Mouse (Mus musculus): ENCODE results near the gene Prkaca. TPM values are rescaled to one million over a fixed set of nuclear protein-coding genes. Genes with fewer than 3 reads are reported as not detected.
A peak's percentile ranks its signal among the peaks of the same experiment; 100 is the strongest.

The Prkaca gene
- polyA plus RNA-seq (2014; fragmentation: Nextera tagmentation; extraction: Ambion mirVana): 101 and 112 TPM in 2 replicates

GRCm38 (mm10) chr8:83972150-83973120 lies at the start of gene Prkaca:
Gene Prkaca, plus strand, starts transcription at chr8:83972993.
- peak within 1 kb of the TSS; percentile 44; the same call in 1 of the 2 replicates for H3K27ac ChIP-seq (ENCODE audit: low read length)
- H3K9ac ChIP-seq (replicated peaks; ENCODE audit: low read depth, low read length): peak within 1 kb of the TSS; percentile 83
- WGBS: 2% methylated on average over 73 of the region's 94 CpGs
- no peaks in the 10 kb centered on the region for H3K9me3 ChIP-seq (ENCODE audit: control insufficient read depth, low read depth, low read length)
- peaks cover 7% of the 10 kb centered on the region; the same call in 1 of the 2 replicates for H3K36me3 ChIP-seq (ENCODE audit: control insufficient read depth, insufficient read depth, low read length)
- peaks cover 15% of the 10 kb centered on the region; the same call in 1 of the 2 replicates for H3K4me1 ChIP-seq (ENCODE audit: control insufficient read depth, insufficient read depth, low read length)
- no peaks in the 10 kb centered on the region for H3K27me3 ChIP-seq (ENCODE audit: control insufficient read depth, insufficient read depth, low read length)
- ATAC-seq (ENCODE audit: insufficient number of reproducible peaks, insufficient read depth, low FRiP score, low read depth): peak; percentile 100
- H3K4me2 ChIP-seq (replicated peaks; ENCODE audit: low read depth, low read length): peak within 1 kb of the TSS; percentile 98
- peak within 1 kb of the TSS; percentile 90 for H3K4me3 ChIP-seq (ENCODE audit: low read depth, low read length)

GRCm38 (mm10) chr8:83924585-83924984 lies 48.2 kb upstream of the Prkaca start:
- no peak overlapping the region for H3K27ac ChIP-seq (ENCODE audit: low read length)
- no peak overlapping the region for H3K4me3 ChIP-seq (ENCODE audit: low read depth, low read length)
- 72% methylated on average over 5 of the region's 5 CpGs for WGBS
- ATAC-seq (ENCODE audit: insufficient number of reproducible peaks, insufficient read depth, low FRiP score, low read depth): no peak
- H3K9me3 ChIP-seq (ENCODE audit: control insufficient read depth, low read depth, low read length): no peaks in the 10 kb centered on the region
- no peaks in the 10 kb centered on the region for H3K27me3 ChIP-seq (ENCODE audit: control insufficient read depth, insufficient read depth, low read length)
- no peak overlapping the region for H3K9ac ChIP-seq (replicated peaks; ENCODE audit: low read depth, low read length)
- H3K4me2 ChIP-seq (replicated peaks; ENCODE audit: low read depth, low read length): no peak overlapping the region
- H3K4me1 ChIP-seq (ENCODE audit: control insufficient read depth, insufficient read depth, low read length): no peaks in the 10 kb centered on the region
- peaks cover 43% of the 10 kb centered on the region for H3K36me3 ChIP-seq (ENCODE audit: control insufficient read depth, insufficient read depth, low read length)

GRCm38 (mm10) chr8:83926266-83926665 lies 46.5 kb upstream of the Prkaca start:
- no peaks in the 10 kb centered on the region for H3K4me1 ChIP-seq (ENCODE audit: control insufficient read depth, insufficient read depth, low read length)
- no peak overlapping the region for H3K27ac ChIP-seq (ENCODE audit: low read length)
- no peak overlapping the region for H3K4me3 ChIP-seq (ENCODE audit: low read depth, low read length)
- ATAC-seq (ENCODE audit: insufficient number of reproducible peaks, insufficient read depth, low FRiP score, low read depth): no peak
- peaks cover 49% of the 10 kb centered on the region for H3K36me3 ChIP-seq (ENCODE audit: control insufficient read depth, insufficient read depth, low read length)
- no peaks in the 10 kb centered on the region for H3K9me3 ChIP-seq (ENCODE audit: control insufficient read depth, low read depth, low read length)
- no peaks in the 10 kb centered on the region for H3K27me3 ChIP-seq (ENCODE audit: control insufficient read depth, insufficient read depth, low read length)
- no peak overlapping the region for H3K9ac ChIP-seq (replicated peaks; ENCODE audit: low read depth, low read length)
- H3K4me2 ChIP-seq (replicated peaks; ENCODE audit: low read depth, low read length): no peak overlapping the region
- 66% methylated on average over 7 of the region's 7 CpGs for WGBS

DNA sequence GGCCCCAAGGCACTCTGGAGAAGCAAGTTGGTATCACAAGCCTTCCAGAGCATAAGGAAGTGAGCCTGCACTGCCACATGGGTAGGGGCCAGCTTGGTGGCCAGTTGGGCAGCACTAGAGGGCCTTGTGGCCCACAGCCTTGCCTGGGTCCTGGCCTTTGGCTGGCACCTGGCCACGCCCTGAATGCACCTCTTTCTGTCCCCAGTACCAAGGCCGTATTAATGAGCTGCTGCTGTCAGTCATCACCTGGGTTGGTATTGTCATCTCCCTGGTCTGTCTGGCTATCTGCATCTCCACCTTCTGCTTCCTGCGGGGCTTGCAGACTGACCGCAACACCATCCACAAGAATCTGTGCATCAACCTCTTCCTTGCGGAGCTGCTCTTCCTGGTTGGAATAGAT lies 38.6 kb upstream of the Prkaca start:
- Histone ChIP-seq H3K36me3 (ENCODE audit: control insufficient read depth, insufficient read depth, low read length) (peaks cover 79% of the 10 kb centered on the region), H3K27ac (ENCODE audit: low read length) (no peak overlapping the region), H3K4me2 (replicated peaks; ENCODE audit: low read depth, low read length) (no peak overlapping the region), H3K4me1 (ENCODE audit: control insufficient read depth, insufficient read depth, low read length) (no peaks in the 10 kb centered on the region), H3K27me3 (ENCODE audit: control insufficient read depth, insufficient read depth, low read length) (no peaks in the 10 kb centered on the region), H3K9ac (replicated peaks; ENCODE audit: low read depth, low read length) (no peak overlapping the region), H3K4me3 (ENCODE audit: low read depth, low read length) (no peak overlapping the region), H3K9me3 (ENCODE audit: control insufficient read depth, low read depth, low read length) (no peaks in the 10 kb centered on the region)
- ATAC-seq (ENCODE audit: insufficient number of reproducible peaks, insufficient read depth, low FRiP score, low read depth): no peak
- WGBS: 84% methylated on average over 5 of the region's 5 CpGs

- Histone ChIP-seq H3K9me3 (ENCODE audit: control insufficient read depth, low read depth, low read length) (no peaks in the 10 kb centered on the region), H3K4me1 (ENCODE audit: control insufficient read depth, insufficient read depth, low read length) (no peaks in the 10 kb centered on the region), H3K36me3 (ENCODE audit: control insufficient read depth, insufficient read depth, low read length) (peaks cover 76% of the 10 kb centered on the region), H3K4me3 (ENCODE audit: low read depth, low read length) (no peak overlapping the region), H3K27ac (ENCODE audit: low read length) (no peak overlapping the region), H3K4me2 (replicated peaks; ENCODE audit: low read depth, low read length) (no peak overlapping the region), H3K27me3 (ENCODE audit: control insufficient read depth, insufficient read depth, low read length) (no peaks in the 10 kb centered on the region), H3K9ac (replicated peaks; ENCODE audit: low read depth, low read length) (no peak overlapping the region)
- WGBS: 88% methylated on average over 2 of the region's 2 CpGs
- ATAC-seq (ENCODE audit: insufficient number of reproducible peaks, insufficient read depth, low FRiP score, low read depth): no peak
These were observed 37.8 kb upstream of the Prkaca start for GRCm38 (mm10) chr8:83934994-83935393.

DNA sequence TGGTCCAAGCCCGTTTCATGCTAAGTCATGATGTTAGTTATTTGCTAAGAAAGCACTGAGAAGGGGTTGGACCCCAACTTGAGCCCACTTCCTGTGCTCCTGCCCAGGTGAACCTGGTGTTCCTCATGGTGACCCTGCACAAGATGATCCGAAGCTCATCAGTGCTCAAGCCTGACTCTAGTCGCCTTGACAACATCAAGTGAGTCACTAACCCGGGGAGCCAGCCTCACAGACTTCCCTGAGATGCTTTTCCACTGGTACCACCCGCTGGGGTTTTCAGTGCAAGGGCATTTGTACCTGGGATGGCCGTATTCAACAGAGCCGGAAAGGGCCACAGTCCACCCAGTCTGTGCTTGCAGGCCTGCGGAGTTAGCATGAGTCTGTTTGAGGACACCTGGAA lies 37.4 kb upstream of the Prkaca start:
- 91% methylated on average over 8 of the region's 8 CpGs for WGBS
- Histone ChIP-seq H3K27ac (ENCODE audit: low read length) (no peak overlapping the region), H3K36me3 (ENCODE audit: control insufficient read depth, insufficient read depth, low read length) (peaks cover 71% of the 10 kb centered on the region)

GRCm38 (mm10) chr8:83937645-83938044 lies 35.1 kb upstream of the Prkaca start:
- no peak overlapping the region for H3K9ac ChIP-seq (replicated peaks; ENCODE audit: low read depth, low read length)
- H3K27ac ChIP-seq (ENCODE audit: low read length): no peak overlapping the region
- H3K4me1 ChIP-seq (ENCODE audit: control insufficient read depth, insufficient read depth, low read length): no peaks in the 10 kb centered on the region
- H3K4me2 ChIP-seq (replicated peaks; ENCODE audit: low read depth, low read length): no peak overlapping the region
- no peaks in the 10 kb centered on the region for H3K9me3 ChIP-seq (ENCODE audit: control insufficient read depth, low read depth, low read length)
- H3K36me3 ChIP-seq (ENCODE audit: control insufficient read depth, insufficient read depth, low read length): peaks cover 52% of the 10 kb centered on the region
- no peaks in the 10 kb centered on the region for H3K27me3 ChIP-seq (ENCODE audit: control insufficient read depth, insufficient read depth, low read length)
- no peak for ATAC-seq (ENCODE audit: insufficient number of reproducible peaks, insufficient read depth, low FRiP score, low read depth)
- H3K4me3 ChIP-seq (ENCODE audit: low read depth, low read length): no peak overlapping the region
- WGBS: 87% methylated on average over 7 of the region's 7 CpGs

More for the DNA sequence above, 37.4 kb upstream of the Prkaca start:
- H3K9me3 ChIP-seq (ENCODE audit: control insufficient read depth, low read depth, low read length): no peaks in the 10 kb centered on the region
- no peak overlapping the region for H3K9ac ChIP-seq (replicated peaks; ENCODE audit: low read depth, low read length)
- ATAC-seq (ENCODE audit: insufficient number of reproducible peaks, insufficient read depth, low FRiP score, low read depth): no peak
- no peaks in the 10 kb centered on the region for H3K27me3 ChIP-seq (ENCODE audit: control insufficient read depth, insufficient read depth, low read length)
- no peaks in the 10 kb centered on the region for H3K4me1 ChIP-seq (ENCODE audit: control insufficient read depth, insufficient read depth, low read length)
- H3K4me2 ChIP-seq (replicated peaks; ENCODE audit: low read depth, low read length): no peak overlapping the region
- H3K4me3 ChIP-seq (ENCODE audit: low read depth, low read length): no peak overlapping the region

DNA sequence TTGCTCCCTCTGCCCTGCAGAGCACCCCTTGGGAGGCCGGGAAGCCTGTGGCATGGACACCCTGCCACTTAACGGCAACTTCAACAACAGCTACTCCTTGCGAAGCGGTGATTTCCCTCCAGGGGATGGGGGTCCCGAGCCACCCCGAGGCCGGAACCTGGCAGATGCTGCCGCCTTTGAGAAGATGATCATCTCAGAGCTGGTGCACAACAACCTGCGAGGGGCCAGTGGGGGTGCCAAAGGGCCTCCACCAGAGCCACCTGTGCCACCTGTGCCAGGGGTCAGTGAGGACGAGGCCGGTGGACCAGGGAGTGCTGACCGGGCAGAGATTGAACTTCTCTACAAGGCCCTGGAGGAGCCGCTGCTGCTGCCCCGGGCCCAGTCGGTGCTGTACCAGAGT lies 34.5 kb upstream of the Prkaca start:
- H3K4me3 ChIP-seq (ENCODE audit: low read depth, low read length): no peak overlapping the region
- no peaks in the 10 kb centered on the region for H3K27me3 ChIP-seq (ENCODE audit: control insufficient read depth, insufficient read depth, low read length)
- no peak overlapping the region for H3K4me2 ChIP-seq (replicated peaks; ENCODE audit: low read depth, low read length)
- peaks cover 45% of the 10 kb centered on the region for H3K36me3 ChIP-seq (ENCODE audit: control insufficient read depth, insufficient read depth, low read length)
- WGBS: 93% methylated on average over 15 of the region's 15 CpGs
- no peak overlapping the region for H3K9ac ChIP-seq (replicated peaks; ENCODE audit: low read depth, low read length)
- no peak overlapping the region for H3K27ac ChIP-seq (ENCODE audit: low read length)
- H3K4me1 ChIP-seq (ENCODE audit: control insufficient read depth, insufficient read depth, low read length): no peaks in the 10 kb centered on the region
- no peaks in the 10 kb centered on the region for H3K9me3 ChIP-seq (ENCODE audit: control insufficient read depth, low read depth, low read length)
- no peak for ATAC-seq (ENCODE audit: insufficient number of reproducible peaks, insufficient read depth, low FRiP score, low read depth)
